Mouse (Mus musculus): ENCODE measurements around the gene Lsm12. TPM values are rescaled to one million over a fixed set of nuclear protein-coding genes. Genes with fewer than 3 reads are reported as not detected.

Gene Lsm12
- total and polyA plus RNA-seq, 3 experiments: 66.9 to 185 (median 78.9) TPM

DNA sequence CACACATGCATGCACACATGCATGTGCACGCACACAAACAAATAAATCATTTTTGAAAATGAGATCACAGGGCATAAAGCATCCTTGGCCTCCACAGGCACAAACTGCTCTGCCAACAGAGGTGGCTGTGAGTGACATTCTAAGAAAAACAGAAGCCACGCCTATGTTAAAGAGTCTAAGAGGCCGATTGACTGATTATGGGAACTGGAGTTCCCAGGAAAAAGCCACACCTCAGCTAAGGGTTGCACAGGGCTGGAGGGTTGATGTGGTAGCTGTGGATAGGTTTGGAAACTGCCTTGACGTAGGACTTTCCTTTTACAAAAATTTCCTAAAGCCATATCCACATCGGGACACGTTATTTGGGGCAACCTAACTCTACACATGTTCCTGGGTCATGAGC, 67.7 kb downstream of the Lsm12 start:
- Histone ChIP-seq H3K4me2 (ENCODE audit: insufficient read depth, low read depth, poor library complexity, severe bottlenecking) (no peak overlapping the region), H3K4me1 (ENCODE audit: control insufficient read depth in 1 of 2, insufficient read depth in 2 of 2) (no peaks in the 10 kb centered on the region; a peak in 1 of 4 replicates), H3K27ac (ENCODE audit: insufficient read depth, low read depth) (no peak overlapping the region), H3K79me2 (replicated peaks; ENCODE audit: control insufficient read depth, extremely low read depth, insufficient read depth, poor library complexity, severe bottlenecking) (no peaks in the 10 kb centered on the region), H3K9me3 (replicated peaks; ENCODE audit: low read length) (peaks cover 6% of the 10 kb centered on the region), H3K9ac (ENCODE audit: insufficient read depth, low read depth) (no peak overlapping the region), H3K27me3 (replicated peaks) (peaks cover 74% of the 10 kb centered on the region), H3K4me3 (replicated peaks in 1 of 3; ENCODE audit: low read depth in 2 of 3, low read length in 2 of 3, poor library complexity in 1 of 3) (no peak overlapping the region), H3K36me3 (replicated peaks in 1 of 2; ENCODE audit: control insufficient read depth in 1 of 2, insufficient read depth in 1 of 2, low read length in 1 of 2) (no peaks in the 10 kb centered on the region)
- in situ Hi-C loops (cut with MboI; ENCODE audit: low pct_ligation_motif_present, low pct_unique_long_range_greater_than_20kb, low sequenced_read_pairs) (no loop called here), dilution Hi-C loops (cut with MboI; ENCODE audit: extremely low pct_ligation_motif_present, extremely low pct_unique_long_range_greater_than_20kb, low sequenced_read_pairs) (no loop called here)
- DNase-seq (ENCODE audit: extremely low read depth): no peak
- TF ChIP-seq UBTF (IDR thresholded peaks at IDR 0.05; ENCODE audit: low read depth, low read length): no peak
- no peak for TF ChIP-seq MYC (IDR thresholded peaks at IDR 0.05; ENCODE audit: low read depth, low read length)
- no peak for TF ChIP-seq RCOR1 (conservative IDR thresholded peaks at IDR 0.05; ENCODE audit: low read depth, low read length)
- TF ChIP-seq MXI1 (IDR thresholded peaks at IDR 0.05; ENCODE audit: low read depth, low read length): no peak
- no peak for TF ChIP-seq CHD2 (IDR thresholded peaks at IDR 0.05; ENCODE audit: low read length)
- no peak for TF ChIP-seq MAX (IDR thresholded peaks at IDR 0.05; ENCODE audit: low read length)
- no peak for TF ChIP-seq KAT2A (IDR thresholded peaks at IDR 0.05; ENCODE audit: insufficient replicate concordance, low read length)
- no peak for TF ChIP-seq ELF1 (IDR thresholded peaks at IDR 0.05; ENCODE audit: low read depth, low read length)
- TF ChIP-seq PAX5 (IDR thresholded peaks at IDR 0.05; ENCODE audit: low read length): no peak
- no peak for TF ChIP-seq GABPA (IDR thresholded peaks at IDR 0.05; ENCODE audit: insufficient replicate concordance, low read depth, low read length)
- no peak for TF ChIP-seq USF2 (conservative IDR thresholded peaks at IDR 0.05; ENCODE audit: low read depth, low read length)
- TF ChIP-seq TCF12 (IDR thresholded peaks at IDR 0.05; ENCODE audit: low read depth, low read length): no peak
- TF ChIP-seq NRF1 (IDR thresholded peaks at IDR 0.05; ENCODE audit: low read depth, low read length): no peak
- TF ChIP-seq ZMIZ1 (IDR thresholded peaks at IDR 0.05; ENCODE audit: low read depth, low read length): no peak
- no peak for TF ChIP-seq POLR2AphosphoS2 (IDR thresholded peaks at IDR 0.05; ENCODE audit: low read depth, low read length)
- TF ChIP-seq CTCF (conservative IDR thresholded peaks at IDR 0.05 in 1 of 2, IDR thresholded peaks at IDR 0.05 in 1 of 2; ENCODE audit: low read depth in 2 of 2, low read length in 2 of 2): no peak
- no peak for TF ChIP-seq MAFK (IDR thresholded peaks at IDR 0.05; ENCODE audit: insufficient replicate concordance, low read length)

DNA sequence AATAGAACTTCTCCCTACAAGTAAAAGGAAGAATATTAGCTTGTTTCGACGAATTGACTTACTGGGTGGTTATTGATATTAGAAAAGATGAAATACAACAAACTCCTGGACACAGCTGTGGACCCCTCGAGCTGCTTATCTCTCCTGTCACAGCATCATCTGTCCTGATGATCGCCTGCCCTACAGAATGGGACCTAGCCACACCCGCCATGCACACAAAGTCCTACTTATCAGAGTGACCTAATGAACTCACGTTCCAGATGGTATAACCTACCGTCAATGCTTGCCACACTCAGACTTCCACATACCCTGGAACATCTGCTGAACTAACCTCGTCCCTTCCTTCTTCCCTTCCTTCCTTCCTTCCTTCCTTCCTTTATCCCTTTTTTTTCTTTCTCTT, 68.9 kb downstream of the Lsm12 start:
- no peak overlapping the region for H3K9ac ChIP-seq (ENCODE audit: insufficient read depth, low read depth)
- H3K4me1 ChIP-seq (ENCODE audit: control insufficient read depth in 1 of 2, insufficient read depth in 2 of 2): peaks cover 7 to 9% of the 10 kb centered on the region in 2 experiments
- no peak overlapping the region for H3K4me2 ChIP-seq (ENCODE audit: insufficient read depth, low read depth, poor library complexity, severe bottlenecking)
- peaks cover 77% of the 10 kb centered on the region for H3K27me3 ChIP-seq (replicated peaks)
- no peaks in the 10 kb centered on the region for H3K36me3 ChIP-seq (replicated peaks in 1 of 2; ENCODE audit: control insufficient read depth in 1 of 2, insufficient read depth in 1 of 2, low read length in 1 of 2)
- H3K79me2 ChIP-seq (replicated peaks; ENCODE audit: control insufficient read depth, extremely low read depth, insufficient read depth, poor library complexity, severe bottlenecking): no peaks in the 10 kb centered on the region
- in situ Hi-C loops (cut with MboI; ENCODE audit: low pct_ligation_motif_present, low pct_unique_long_range_greater_than_20kb, low sequenced_read_pairs): no loop called here
- DNase-seq (ENCODE audit: extremely low read depth): no peak
- TF ChIP-seq ZKSCAN1 (IDR thresholded peaks at IDR 0.05; ENCODE audit: borderline replicate concordance, low read depth, low read length): no peak
- TF ChIP-seq MAZ (IDR thresholded peaks at IDR 0.05; ENCODE audit: low read depth, low read length): no peak
- TF ChIP-seq CTCF (conservative IDR thresholded peaks at IDR 0.05 in 1 of 2, IDR thresholded peaks at IDR 0.05 in 1 of 2; ENCODE audit: low read depth in 2 of 2, low read length in 2 of 2): no peak
- no peak for TF ChIP-seq NELFE (IDR thresholded peaks at IDR 0.05; ENCODE audit: low read depth, low read length)
- no peak for TF ChIP-seq MEF2A (IDR thresholded peaks at IDR 0.05; ENCODE audit: borderline replicate concordance, low read depth, low read length)
- no peak for TF ChIP-seq E2F4 (IDR thresholded peaks at IDR 0.05; ENCODE audit: insufficient replicate concordance, low read depth, low read length)
- TF ChIP-seq NRF1 (IDR thresholded peaks at IDR 0.05; ENCODE audit: low read depth, low read length): no peak
- no peak for TF ChIP-seq ETS1 (conservative IDR thresholded peaks at IDR 0.05; ENCODE audit: low read depth, low read length)
- TF ChIP-seq MAX (IDR thresholded peaks at IDR 0.05; ENCODE audit: low read length): no peak
- no peak for TF ChIP-seq RAD21 (IDR thresholded peaks at IDR 0.05; ENCODE audit: low read depth, low read length)
- TF ChIP-seq ZC3H11A (IDR thresholded peaks at IDR 0.05; ENCODE audit: low read depth, low read length): no peak
- no peak for TF ChIP-seq TCF12 (IDR thresholded peaks at IDR 0.05; ENCODE audit: low read depth, low read length)
- TF ChIP-seq GABPA (IDR thresholded peaks at IDR 0.05; ENCODE audit: insufficient replicate concordance, low read depth, low read length): no peak
- no peak for TF ChIP-seq UBTF (IDR thresholded peaks at IDR 0.05; ENCODE audit: low read depth, low read length)
- TF ChIP-seq JUN (IDR thresholded peaks at IDR 0.05; ENCODE audit: insufficient read depth, low read depth, low read length): no peak
- no peak for TF ChIP-seq POLR2A (IDR thresholded peaks at IDR 0.05; ENCODE audit: low read depth, low read length)
- TF ChIP-seq RCOR1 (conservative IDR thresholded peaks at IDR 0.05; ENCODE audit: low read depth, low read length): no peak
- no peak overlapping the region for H3K27ac ChIP-seq (ENCODE audit: insufficient read depth, low read depth)
- peaks cover 6% of the 10 kb centered on the region for H3K9me3 ChIP-seq (replicated peaks; ENCODE audit: low read length)
- dilution Hi-C loops (cut with MboI; ENCODE audit: extremely low pct_ligation_motif_present, extremely low pct_unique_long_range_greater_than_20kb, low sequenced_read_pairs): no loop called here
- no peak overlapping the region for H3K4me3 ChIP-seq (replicated peaks in 1 of 3; ENCODE audit: low read depth in 2 of 3, low read length in 2 of 3, poor library complexity in 1 of 3)
